Mouse (Mus musculus): Measurements from ENCODE around the gene Tent4b. TPM values are rescaled to one million over a fixed set of nuclear protein-coding genes. Genes with fewer than 3 reads are reported as not detected.
A peak's percentile ranks its signal among the peaks of the same experiment; 100 is the strongest.

The Tent4b gene
- 9.1 and 11.1 TPM in 2 replicates for polyA plus RNA-seq (2015; fragmentation: Nextera tagmentation; extraction: Ambion mirVana)

- Histone ChIP-seq H3K9me3 (no peaks in the 10 kb centered on the region), H3K4me2 (peak within 1 kb of the TSS; percentile 98), H3K27me3 (no peaks in the 10 kb centered on the region), H3K9ac (peak within 1 kb of the TSS; percentile 90), H3K4me3 (peak within 1 kb of the TSS; percentile 89), H3K4me1 (peaks cover 27% of the 10 kb centered on the region), H3K36me3 (0 out of 2 replicates have a peak, but pooled peaks cover 3% of the 10 kb centered on the region), H3K27ac (peak within 1 kb of the TSS; percentile 96)
- ATAC-seq (ENCODE audit: insufficient number of reproducible peaks, insufficient read depth, low FRiP score, low TSS enrichment, low read depth): peak; percentile 94
- under 1% methylated on average over 55 of the region's 97 CpGs for WGBS
Observed at GRCm38 (mm10) chr8:88198945-88199571, at the start of gene Tent4b. Tent4b (plus strand) TSS chr8:88199213.

- Histone ChIP-seq H3K4me2 (no peak overlapping the region), H3K4me1 (no peaks in the 10 kb centered on the region), H3K27ac (no peak overlapping the region), H3K36me3 (peaks cover 84% of the 10 kb centered on the region), H3K27me3 (no peaks in the 10 kb centered on the region), H3K9me3 (no peaks in the 10 kb centered on the region), H3K9ac (no peak overlapping the region), H3K4me3 (no peak overlapping the region)
- no peak for ATAC-seq (ENCODE audit: insufficient number of reproducible peaks, insufficient read depth, low FRiP score, low TSS enrichment, low read depth)
- WGBS: 95% methylated on average over 6 of the region's 6 CpGs
Observed at GRCm38 (mm10) chr8:88150910-88151371, 48.1 kb upstream of the Tent4b start.

GRCm38 (mm10) chr8:88160237-88160995, 38.6 kb upstream of the Tent4b start:
- H3K9me3 ChIP-seq: no peaks in the 10 kb centered on the region
- 90% methylated on average over 10 of the region's 10 CpGs for WGBS
- no peak overlapping the region for H3K4me2 ChIP-seq
- no peak overlapping the region for H3K4me3 ChIP-seq
- no peak overlapping the region for H3K27ac ChIP-seq
- no peaks in the 10 kb centered on the region for H3K27me3 ChIP-seq
- H3K9ac ChIP-seq: no peak overlapping the region
- no peak for ATAC-seq (ENCODE audit: insufficient number of reproducible peaks, insufficient read depth, low FRiP score, low TSS enrichment, low read depth)
- H3K4me1 ChIP-seq: no peaks in the 10 kb centered on the region
- peaks cover 89% of the 10 kb centered on the region for H3K36me3 ChIP-seq

GRCm38 (mm10) chr8:88161439-88161838, 37.6 kb upstream of the Tent4b start:
- WGBS: 74% methylated on average over 5 of the region's 5 CpGs
- Histone ChIP-seq H3K4me3 (no peak overlapping the region), H3K27me3 (no peaks in the 10 kb centered on the region), H3K9ac (no peak overlapping the region), H3K36me3 (peaks cover 89% of the 10 kb centered on the region), H3K9me3 (no peaks in the 10 kb centered on the region), H3K4me2 (no peak overlapping the region), H3K27ac (no peak overlapping the region), H3K4me1 (no peaks in the 10 kb centered on the region)
- no peak for ATAC-seq (ENCODE audit: insufficient number of reproducible peaks, insufficient read depth, low FRiP score, low TSS enrichment, low read depth)

GRCm38 (mm10) chr8:88175264-88175663, 23.7 kb upstream of the Tent4b start:
- 86% methylated on average over 7 of the region's 7 CpGs for WGBS
- H3K4me1 ChIP-seq: no peaks in the 10 kb centered on the region
- no peak overlapping the region for H3K9ac ChIP-seq
- no peak overlapping the region for H3K4me2 ChIP-seq
- H3K27me3 ChIP-seq: no peaks in the 10 kb centered on the region
- no peaks in the 10 kb centered on the region for H3K9me3 ChIP-seq
- H3K36me3 ChIP-seq: peaks cover 21% of the 10 kb centered on the region
- no peak for ATAC-seq (ENCODE audit: insufficient number of reproducible peaks, insufficient read depth, low FRiP score, low TSS enrichment, low read depth)
- no peak overlapping the region for H3K27ac ChIP-seq
- no peak overlapping the region for H3K4me3 ChIP-seq

GRCm38 (mm10) chr8:88177291-88177690, 21.7 kb upstream of the Tent4b start:
- Histone ChIP-seq H3K36me3 (peaks cover 9% of the 10 kb centered on the region), H3K4me3 (no peak overlapping the region), H3K27me3 (no peaks in the 10 kb centered on the region), H3K4me1 (no peaks in the 10 kb centered on the region), H3K4me2 (no peak overlapping the region), H3K9ac (no peak overlapping the region), H3K9me3 (no peaks in the 10 kb centered on the region), H3K27ac (no peak overlapping the region)
- ATAC-seq (ENCODE audit: insufficient number of reproducible peaks, insufficient read depth, low FRiP score, low TSS enrichment, low read depth): no peak
- WGBS: 93% methylated on average over 8 of the region's 8 CpGs

- Histone ChIP-seq H3K4me3 (no peak overlapping the region), H3K9ac (no peak overlapping the region), H3K27me3 (no peaks in the 10 kb centered on the region), H3K27ac (no peak overlapping the region), H3K4me1 (no peaks in the 10 kb centered on the region), H3K4me2 (no peak overlapping the region), H3K36me3 (no peaks in the 10 kb centered on the region), H3K9me3 (no peaks in the 10 kb centered on the region)
- ATAC-seq (ENCODE audit: insufficient number of reproducible peaks, insufficient read depth, low FRiP score, low TSS enrichment, low read depth): no peak
- 77% methylated on average over 2 of the region's 2 CpGs for WGBS
Observed at GRCm38 (mm10) chr8:88183121-88183520, 15.9 kb upstream of the Tent4b start.

GRCm38 (mm10) chr8:88184914-88185313, 14.1 kb upstream of the Tent4b start:
- Histone ChIP-seq H3K9ac (no peak overlapping the region), H3K27me3 (no peaks in the 10 kb centered on the region), H3K4me1 (no peaks in the 10 kb centered on the region), H3K36me3 (no peaks in the 10 kb centered on the region), H3K4me3 (no peak overlapping the region), H3K9me3 (no peaks in the 10 kb centered on the region), H3K27ac (no peak overlapping the region), H3K4me2 (no peak overlapping the region)
- no peak for ATAC-seq (ENCODE audit: insufficient number of reproducible peaks, insufficient read depth, low FRiP score, low TSS enrichment, low read depth)
- WGBS: 90% methylated on average over 1 of the region's 1 CpGs

- WGBS: 75% methylated on average over 6 of the region's 6 CpGs
Observed at GRCm38 (mm10) chr8:88185716-88186115, 13.3 kb upstream of the Tent4b start.

GRCm38 (mm10) chr8:88197328-88197727, 1.7 kb upstream of the Tent4b start:
- ATAC-seq (ENCODE audit: insufficient number of reproducible peaks, insufficient read depth, low FRiP score, low TSS enrichment, low read depth): no peak
- H3K4me1 ChIP-seq: peaks cover 24% of the 10 kb centered on the region
- H3K27me3 ChIP-seq: no peaks in the 10 kb centered on the region
- no peak overlapping the region for H3K4me3 ChIP-seq
- no peaks in the 10 kb centered on the region for H3K36me3 ChIP-seq
- H3K4me2 ChIP-seq: no peak overlapping the region
- H3K9ac ChIP-seq: no peak overlapping the region
- H3K27ac ChIP-seq: no peak overlapping the region
- H3K9me3 ChIP-seq: no peaks in the 10 kb centered on the region
- 59% methylated on average over 3 of the region's 3 CpGs for WGBS

More at GRCm38 (mm10) chr8:88185716-88186115, 13.3 kb upstream of the Tent4b start:
- Histone ChIP-seq H3K4me3 (no peak overlapping the region), H3K9ac (no peak overlapping the region), H3K4me1 (no peaks in the 10 kb centered on the region), H3K27ac (no peak overlapping the region), H3K4me2 (no peak overlapping the region), H3K27me3 (no peaks in the 10 kb centered on the region), H3K9me3 (no peaks in the 10 kb centered on the region), H3K36me3 (no peaks in the 10 kb centered on the region)
- no peak for ATAC-seq (ENCODE audit: insufficient number of reproducible peaks, insufficient read depth, low FRiP score, low TSS enrichment, low read depth)

- Histone ChIP-seq H3K27ac (peak overlapping the region; percentile 96), H3K4me1 (peaks cover 27% of the 10 kb centered on the region), H3K9me3 (no peaks in the 10 kb centered on the region), H3K27me3 (no peaks in the 10 kb centered on the region), H3K4me2 (peak overlapping the region; percentile 98), H3K4me3 (peak overlapping the region; percentile 89), H3K9ac (peak overlapping the region; percentile 90), H3K36me3 (0 out of 2 replicates have a peak, but pooled peaks cover 3% of the 10 kb centered on the region)
- no peak for ATAC-seq (ENCODE audit: insufficient number of reproducible peaks, insufficient read depth, low FRiP score, low TSS enrichment, low read depth)
- WGBS: under 1% methylated on average over 10 of the region's 10 CpGs
Observed at GRCm38 (mm10) chr8:88198551-88198944, 465 bp upstream of the Tent4b start.

Measured in embryonic facial prominence, embryonic 13.5 days (tissue).